Mouse (Mus musculus) adrenal gland, postnatal 0 days (tissue): ENCODE data around the gene Zfp704. TPM values are rescaled to one million over a fixed set of nuclear protein-coding genes. Genes with fewer than 3 reads are reported as not detected.

Experiments used
- polyA plus RNA-seq: library from polyadenylated mRNA; unstranded; fragments of >200 nt; fragmentation: Nextera tagmentation; extraction: Ambion mirVana; gene quantifications from 2 replicates; pipeline ENCODE4 v1.2.1, GENCODE M21; 2015

Gene Zfp704
- 4.5 and 5.0 TPM in 2 replicates for polyA plus RNA-seq

GRCm38 (mm10) chr3:9609581-9610341 lies at the start of gene Zfp704:
Gene Zfp704 (minus strand): TSS chr3:9610085.

